Mouse (Mus musculus) gastrocnemius, postnatal 36 days (tissue): Measurements from ENCODE around the gene Gm49425. TPM values are rescaled to one million over a fixed set of nuclear protein-coding genes. Genes with fewer than 3 reads are reported as not detected.

Experiments
- DNase-seq, 2 experiments: peaks; one replicate each; pipeline ENCODE4 v3.0.0; 2022
- intact Hi-C: fragments of 180-260 bp; cut with DNase I; formaldehyde crosslinking; loops from one replicate; pipeline ENCODE4 v1.15.1; 2025
- microRNA-seq, 2 experiments: library from miRNA; unstranded; fragments of <30 nt; microRNA quantifications; one replicate each; pipeline ENCODE4 v1.2.0; 2021
- total RNA-seq, 2 experiments: library from RNA; stranded (reverse); gene quantifications; 2 replicates each; pipeline ENCODE4 v1.2.3; 2021

Gene Gm49425
- total RNA-seq, 2 experiments from 2014 or later: not detected

DNA sequence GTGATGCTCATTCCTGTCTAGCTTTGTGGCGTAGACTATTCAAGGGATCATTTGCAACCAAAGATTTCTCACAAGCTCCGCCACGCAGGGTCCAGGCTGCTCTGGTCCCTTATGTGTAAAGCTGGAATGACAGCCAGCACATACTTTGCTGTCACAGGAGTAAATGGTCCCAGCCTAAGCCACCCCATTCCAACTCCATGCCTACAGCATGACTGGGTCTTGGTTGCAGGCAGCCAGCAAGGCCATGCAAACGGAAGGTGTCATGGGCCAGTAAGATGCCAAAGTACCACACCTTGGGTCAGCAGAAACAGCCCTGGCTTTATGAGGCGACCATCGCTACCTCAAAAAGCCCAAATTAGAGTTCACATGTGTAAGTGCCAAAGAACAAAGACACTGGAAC is 23.3 kb downstream of the Gm49425 start:
- intact Hi-C loops: no loop called here
- DNase-seq: no peak

DNA sequence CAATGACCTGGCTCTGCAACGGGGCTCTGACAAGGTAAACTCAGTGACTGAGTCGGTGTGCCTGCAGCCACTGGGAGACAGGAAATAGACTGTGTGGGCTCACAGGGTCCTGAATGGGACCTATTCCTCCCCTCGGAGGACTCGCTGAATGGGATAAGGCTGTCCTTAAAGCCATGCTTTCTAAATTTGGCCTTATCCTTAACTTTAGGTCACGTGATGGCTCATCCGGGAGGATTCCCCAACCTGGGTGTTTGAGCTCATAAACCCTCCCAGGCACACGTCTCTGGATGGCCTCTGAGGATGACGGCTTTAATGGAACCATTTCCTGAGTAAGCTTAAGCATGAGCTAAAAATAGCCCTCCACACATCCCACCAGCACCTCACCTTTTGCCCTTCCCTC is 24.3 kb downstream of the Gm49425 start:
- intact Hi-C loops: no loop called here

DNA sequence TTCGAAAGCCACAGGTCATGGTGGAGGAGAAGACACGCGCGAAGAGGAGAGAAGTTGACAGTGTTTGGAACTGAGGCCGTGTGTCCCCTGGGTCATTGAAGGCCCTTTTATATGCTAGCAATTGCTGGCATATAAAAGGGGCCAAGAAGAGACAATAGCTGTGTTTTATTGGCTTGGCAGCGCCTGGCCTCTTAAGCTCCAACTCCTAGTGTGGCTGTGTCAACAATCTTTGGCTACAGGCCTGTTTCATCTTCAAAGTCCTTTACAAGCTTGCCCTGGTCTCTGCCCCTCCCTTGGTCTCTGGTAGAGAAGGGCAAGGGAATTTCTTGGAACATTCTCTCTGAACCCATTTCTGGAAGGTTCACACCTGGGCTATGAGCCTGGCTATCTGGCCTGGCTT is 25.6 kb downstream of the Gm49425 start, which contains the start of gene Krt83:
TSS of gene Krt83 (minus strand) at position 82 of the 400 bp plus-strand sequence.
- intact Hi-C loops: no loop called here
- no peak for DNase-seq

More for the DNA sequence above, 24.3 kb downstream of the Gm49425 start:
- DNase-seq: no peak

DNA sequence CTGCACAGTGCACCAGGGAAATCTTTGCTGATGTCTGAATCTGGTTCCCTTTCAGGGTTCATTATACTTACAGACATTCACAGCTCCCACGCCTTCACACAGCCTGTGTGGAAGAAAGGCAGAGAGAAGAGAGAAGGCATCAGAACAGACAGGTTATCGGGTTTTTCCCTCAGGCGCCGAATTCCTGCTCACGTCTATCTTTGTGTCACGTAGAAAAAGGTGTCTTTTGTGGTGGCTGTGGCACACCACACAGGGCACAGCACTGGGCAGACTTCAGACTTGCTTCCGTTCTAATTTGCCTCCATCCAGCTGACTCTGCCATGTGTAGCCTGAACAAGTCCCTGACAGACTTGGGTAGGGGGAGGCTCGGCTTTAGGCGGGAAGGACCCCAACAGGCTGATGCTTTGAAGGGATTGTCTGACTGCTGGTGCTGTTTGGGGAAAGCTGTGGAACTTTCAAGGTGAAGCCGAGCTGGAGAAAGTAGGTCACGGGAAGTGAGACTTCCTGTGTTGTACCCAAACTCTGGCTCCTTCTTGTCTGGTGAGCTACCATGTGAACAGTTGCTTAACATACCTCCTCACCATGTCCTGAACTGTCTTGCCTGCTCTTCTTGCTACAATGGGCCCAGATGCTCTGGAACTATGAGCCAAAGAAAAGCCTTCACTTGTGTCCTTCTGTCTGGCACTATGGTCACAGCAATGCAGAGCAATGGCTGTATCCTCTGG is 31.0 kb downstream of the Gm49425 start:
- intact Hi-C loops: no loop called here
- no peak for DNase-seq

- no peak for DNase-seq
- intact Hi-C loops: no loop called here
Measured at GRCm38 (mm10) chr15:101484939-101485338, 32.1 kb downstream of the Gm49425 start.

DNA sequence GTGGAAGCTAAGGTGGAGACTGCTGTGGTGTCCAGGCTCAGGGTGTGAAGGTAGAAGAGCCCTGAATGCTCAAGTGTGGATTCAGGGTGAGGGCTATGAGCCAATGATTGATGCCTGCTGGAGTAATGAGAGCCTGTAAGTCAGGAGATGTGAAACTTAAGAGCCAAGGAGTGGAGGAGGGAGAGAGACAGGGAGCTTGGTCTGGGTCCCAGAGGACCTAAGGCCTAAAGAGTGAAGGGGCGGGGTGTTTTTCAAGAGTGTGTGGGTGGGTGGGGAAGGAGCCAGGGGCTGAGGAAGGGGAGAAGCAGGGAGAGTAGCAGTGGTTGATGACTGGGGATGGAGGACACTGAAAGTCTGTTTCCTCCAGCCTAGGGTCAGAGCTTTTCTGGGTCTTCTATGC is 33.4 kb downstream of the Gm49425 start:
- DNase-seq: no peak
- intact Hi-C loops: no loop called here

DNA sequence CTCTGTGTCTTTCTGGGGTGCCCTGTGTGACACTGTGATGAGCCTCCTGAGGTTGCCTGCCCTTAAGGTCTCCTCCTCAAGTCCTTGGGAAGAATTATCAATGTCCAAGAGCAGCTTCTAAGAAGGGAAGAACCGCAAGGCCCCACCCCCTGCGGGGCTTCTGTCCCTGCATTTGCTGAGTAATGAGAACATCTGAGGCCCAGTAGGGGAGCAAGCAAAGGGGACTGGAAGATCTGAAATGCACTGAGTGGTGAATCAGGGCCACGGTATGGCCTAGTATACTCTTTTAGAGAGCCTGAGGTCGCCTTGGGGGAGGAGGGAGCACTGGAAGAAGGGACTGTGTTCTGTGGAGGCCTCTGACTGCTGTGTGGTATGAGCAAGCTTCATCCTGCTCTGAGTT is 35.0 kb downstream of the Gm49425 start:
- intact Hi-C loops: no loop called here
- DNase-seq: no peak

DNA sequence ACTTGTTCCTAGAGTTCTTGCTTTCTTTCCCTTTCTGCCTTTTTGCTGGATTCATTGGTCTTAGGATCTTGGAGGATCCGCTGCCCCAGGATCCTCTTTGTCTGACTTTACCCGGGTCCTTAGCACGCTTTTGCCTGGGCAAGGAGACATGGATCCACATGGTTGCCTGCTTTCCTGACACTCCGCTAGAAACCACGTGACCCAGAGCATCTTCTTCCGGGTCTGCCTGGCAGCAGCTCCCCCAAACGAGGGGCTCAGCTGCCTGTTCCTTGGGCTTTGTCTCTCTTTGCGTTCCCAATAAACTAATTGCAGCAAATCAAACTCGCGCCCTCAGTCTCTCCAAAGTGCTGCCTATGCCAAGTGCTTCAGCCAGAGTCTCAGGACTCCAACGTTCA is 37.4 kb downstream of the Gm49425 start:
- intact Hi-C loops: no loop called here
- DNase-seq: no peak

DNA sequence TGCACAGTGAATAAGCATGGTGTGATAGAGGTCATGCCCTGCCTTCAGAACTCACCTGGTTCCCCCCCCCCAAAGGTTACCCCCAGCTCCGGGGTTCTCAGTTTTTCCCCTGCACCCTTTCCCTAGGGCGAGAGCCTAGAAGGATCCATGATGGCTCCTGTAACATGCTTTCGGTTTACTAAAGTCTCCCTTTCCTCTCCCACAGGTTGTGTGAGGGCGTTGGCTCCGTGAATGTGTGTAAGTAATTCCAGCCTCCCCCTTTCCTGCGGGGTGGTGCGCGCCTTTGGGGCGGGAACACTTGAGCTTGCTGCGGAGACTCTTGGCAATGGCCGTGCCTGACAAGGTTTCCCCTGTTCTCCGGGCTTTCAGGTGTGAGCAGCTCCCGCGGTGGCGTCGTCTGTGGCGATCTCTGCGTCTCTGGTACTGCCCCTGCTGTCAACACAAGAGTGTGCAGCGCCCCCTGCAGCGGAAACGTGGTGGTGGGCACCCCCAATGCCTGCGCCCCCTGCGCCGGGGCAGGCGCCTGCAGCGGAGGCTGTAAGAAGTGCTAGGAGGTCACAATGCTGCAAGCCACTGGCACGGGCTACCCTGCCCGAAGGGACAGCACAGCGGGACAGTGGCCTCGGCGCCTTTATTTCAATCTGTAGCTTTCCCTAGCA is 37.9 kb downstream of the Gm49425 start:
- intact Hi-C loops: no loop called here
- DNase-seq: no peak

- DNase-seq: no peak
- intact Hi-C loops: no loop called here
Measured at GRCm38 (mm10) chr15:101472952-101473528, 44.0 kb downstream of the Gm49425 start, which contains the start of gene Krt86. Krt86 (plus strand) TSS chr15:101473478.

- DNase-seq: no peak
- intact Hi-C loops: no loop called here
Measured at GRCm38 (mm10) chr15:101469093-101469492, 48.0 kb downstream of the Gm49425 start.

Small RNA genes lying within 50 kb of the gene (microRNA-seq; reads per million reads assigned to microRNA genes)
- 0 reads per million in 2 experiments for gene Gm44393

Other genes with a start within 250 kb of the Gm49425 start
- gene Atg101, start 233.0 kb downstream of the Gm49425 start, total RNA-seq: 10 to 100 TPM; 30.6 to 32.6 TPM
- under 1 TPM; 0.23 to 0.44 TPM for gene 6030408B16Rik, start 224.0 kb downstream of the Gm49425 start, total RNA-seq
- 1 to 10 TPM; 1.9 to 2.5 TPM for gene Krt80, start 147.1 kb downstream of the Gm49425 start, total RNA-seq
- under 1 TPM in 1 of 2 experiments, not detected in 1; 0.15 TPM for gene Krt7, start 106.2 kb downstream of the Gm49425 start, total RNA-seq
- gene Krt87, start 78.5 kb downstream of the Gm49425 start, total RNA-seq: not detected
- gene Krt88, start 69.5 kb downstream of the Gm49425 start, total RNA-seq: not detected
- gene Krt81, start 53.5 kb downstream of the Gm49425 start, total RNA-seq: not detected
- not detected for gene Krt86, start 43.8 kb downstream of the Gm49425 start, total RNA-seq
- gene Krt83, start 25.7 kb downstream of the Gm49425 start, total RNA-seq: not detected
- gene Krt84, start 15.6 kb upstream of the Gm49425 start, total RNA-seq: not detected
- not detected for gene Krt82, start 33.4 kb upstream of the Gm49425 start, total RNA-seq
- gene Krt90, start 45.7 kb upstream of the Gm49425 start, total RNA-seq: not detected
- gene Krt75, start 56.6 kb upstream of the Gm49425 start, total RNA-seq: not detected
- not detected for gene Gm5414, start 110.9 kb upstream of the Gm49425 start, total RNA-seq
- gene Gm5478, start 130.1 kb upstream of the Gm49425 start, total RNA-seq: not detected
- gene Krt6b, start 163.0 kb upstream of the Gm49425 start, total RNA-seq: not detected
- not detected for gene Krt6a, start 177.0 kb upstream of the Gm49425 start, total RNA-seq
- under 1 TPM in 1 of 2 experiments, not detected in 1; 0.15 TPM for gene Krt5, start 195.6 kb upstream of the Gm49425 start, total RNA-seq
- not detected for gene Krt71, start 225.8 kb upstream of the Gm49425 start, total RNA-seq